Mouse (Mus musculus): Measurements from ENCODE around the gene Trp53. TPM values are rescaled to one million over a fixed set of nuclear protein-coding genes. Genes with fewer than 3 reads are reported as not detected.

The Trp53 gene
- polyA plus RNA-seq, 1 experiment from 2014 or later: 219 TPM

DNA sequence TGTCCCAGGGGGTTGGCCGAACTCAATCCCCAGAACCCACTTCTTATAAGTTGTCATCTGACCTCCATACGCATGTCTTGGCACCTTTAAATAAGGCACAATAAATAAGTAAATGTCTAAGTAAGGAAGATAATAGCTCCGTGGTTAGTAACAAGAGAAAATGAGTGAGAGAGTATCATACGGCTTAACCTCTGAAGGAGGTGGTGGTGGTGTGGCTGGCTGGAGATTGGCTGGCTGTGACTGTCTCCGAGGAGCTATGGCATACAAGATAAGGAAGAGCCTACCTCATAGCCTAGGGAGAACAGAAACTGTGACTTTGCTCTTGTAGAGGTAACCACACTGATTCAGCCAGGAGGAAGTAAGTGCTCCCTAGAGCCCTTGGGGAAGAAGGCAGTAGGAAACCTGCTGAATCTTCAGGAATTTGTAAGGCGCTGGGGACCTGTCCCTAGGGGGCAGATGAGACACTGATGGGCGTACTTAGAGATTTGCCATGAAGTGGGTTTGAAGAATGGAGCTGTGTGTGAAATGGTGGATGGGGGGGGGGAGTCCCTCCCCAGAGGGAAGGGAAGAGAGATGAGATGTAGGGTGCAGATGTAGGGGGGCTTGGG is 5.7 kb downstream of the Trp53 start:
- H3K27me3 ChIP-seq (ENCODE audit: control insufficient read depth, insufficient read depth, low read length): no peaks in the 10 kb centered on the region
- no peak overlapping the region for H3K27ac ChIP-seq (ENCODE audit: low read depth, low read length)
- H3K4me2 ChIP-seq (replicated peaks; ENCODE audit: low read depth, low read length): no peak overlapping the region
- H3K4me1 ChIP-seq (ENCODE audit: control insufficient read depth, insufficient read depth, low read length): peaks cover 11% of the 10 kb centered on the region
- 79% methylated on average over 7 of the region's 7 CpGs for WGBS
- H3K9ac ChIP-seq (ENCODE audit: low read depth, low read length): no peak overlapping the region
- H3K36me3 ChIP-seq (ENCODE audit: control insufficient read depth, insufficient read depth, low read length): peaks cover 54% of the 10 kb centered on the region
- no peaks in the 10 kb centered on the region for H3K9me3 ChIP-seq (ENCODE audit: control insufficient read depth, low read length)
- ATAC-seq (ENCODE audit: low FRiP score, low TSS enrichment): no peak
- H3K4me3 ChIP-seq (ENCODE audit: low read length): no peak overlapping the region

DNA sequence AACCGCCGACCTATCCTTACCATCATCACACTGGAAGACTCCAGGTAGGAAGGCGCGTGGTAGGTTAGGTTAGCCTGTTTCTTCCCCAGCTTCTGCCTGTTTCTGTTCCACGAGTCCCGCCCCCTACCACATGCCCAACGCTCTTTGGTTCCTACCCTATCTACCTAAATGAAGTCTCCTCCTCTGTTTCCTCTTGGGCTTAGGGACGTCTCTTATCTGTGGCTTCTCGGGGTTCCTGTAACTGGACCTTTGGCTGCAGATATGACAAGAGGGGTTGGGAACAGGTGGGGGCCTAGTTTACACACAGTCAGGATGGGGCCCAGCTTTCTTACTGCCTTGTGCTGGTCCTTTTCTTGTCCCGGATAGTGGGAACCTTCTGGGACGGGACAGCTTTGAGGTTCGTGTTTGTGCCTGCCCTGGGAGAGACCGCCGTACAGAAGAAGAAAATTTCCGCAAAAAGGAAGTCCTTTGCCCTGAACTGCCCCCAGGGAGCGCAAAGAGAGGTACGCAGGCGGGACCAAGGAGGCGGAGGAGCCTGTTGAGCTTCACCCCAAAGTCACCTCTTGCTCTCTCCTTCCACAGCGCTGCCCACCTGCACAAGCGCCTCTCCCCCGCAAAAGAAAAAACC is 9.2 kb downstream of the Trp53 start:
- no peaks in the 10 kb centered on the region for H3K27me3 ChIP-seq (ENCODE audit: control insufficient read depth, insufficient read depth, low read length)
- H3K36me3 ChIP-seq (ENCODE audit: control insufficient read depth, insufficient read depth, low read length): peaks cover 72% of the 10 kb centered on the region
- H3K4me3 ChIP-seq (ENCODE audit: low read length): no peak overlapping the region
- no peak for ATAC-seq (ENCODE audit: low FRiP score, low TSS enrichment)
- H3K4me1 ChIP-seq (ENCODE audit: control insufficient read depth, insufficient read depth, low read length): no peaks in the 10 kb centered on the region
- H3K9me3 ChIP-seq (ENCODE audit: control insufficient read depth, low read length): no peaks in the 10 kb centered on the region
- no peak overlapping the region for H3K9ac ChIP-seq (ENCODE audit: low read depth, low read length)
- H3K4me2 ChIP-seq (replicated peaks; ENCODE audit: low read depth, low read length): no peak overlapping the region
- 92% methylated on average over 22 of the region's 22 CpGs for WGBS
- H3K27ac ChIP-seq (ENCODE audit: low read depth, low read length): no peak overlapping the region

GRCm38 (mm10) chr11:69590622-69591021 is 10.5 kb downstream of the Trp53 start:
- H3K4me2 ChIP-seq (replicated peaks; ENCODE audit: low read depth, low read length): no peak overlapping the region
- no peaks in the 10 kb centered on the region for H3K9me3 ChIP-seq (ENCODE audit: control insufficient read depth, low read length)
- H3K36me3 ChIP-seq (ENCODE audit: control insufficient read depth, insufficient read depth, low read length): peaks cover 70% of the 10 kb centered on the region
- no peak for ATAC-seq (ENCODE audit: low FRiP score, low TSS enrichment)
- 96% methylated on average over 8 of the region's 8 CpGs for WGBS
- no peaks in the 10 kb centered on the region for H3K4me1 ChIP-seq (ENCODE audit: control insufficient read depth, insufficient read depth, low read length)
- no peak overlapping the region for H3K27ac ChIP-seq (ENCODE audit: low read depth, low read length)
- no peaks in the 10 kb centered on the region for H3K27me3 ChIP-seq (ENCODE audit: control insufficient read depth, insufficient read depth, low read length)
- no peak overlapping the region for H3K4me3 ChIP-seq (ENCODE audit: low read length)
- H3K9ac ChIP-seq (ENCODE audit: low read depth, low read length): no peak overlapping the region

GRCm38 (mm10) chr11:69591424-69591823 is 11.3 kb downstream of the Trp53 start:
- H3K9ac ChIP-seq (ENCODE audit: low read depth, low read length): no peak overlapping the region
- no peak overlapping the region for H3K27ac ChIP-seq (ENCODE audit: low read depth, low read length)
- H3K36me3 ChIP-seq (ENCODE audit: control insufficient read depth, insufficient read depth, low read length): peaks cover 69% of the 10 kb centered on the region
- H3K4me1 ChIP-seq (ENCODE audit: control insufficient read depth, insufficient read depth, low read length): no peaks in the 10 kb centered on the region
- H3K9me3 ChIP-seq (ENCODE audit: control insufficient read depth, low read length): no peaks in the 10 kb centered on the region
- H3K27me3 ChIP-seq (ENCODE audit: control insufficient read depth, insufficient read depth, low read length): no peaks in the 10 kb centered on the region
- H3K4me3 ChIP-seq (ENCODE audit: low read length): no peak overlapping the region
- 85% methylated on average over 3 of the region's 3 CpGs for WGBS
- no peak overlapping the region for H3K4me2 ChIP-seq (replicated peaks; ENCODE audit: low read depth, low read length)
- no peak for ATAC-seq (ENCODE audit: low FRiP score, low TSS enrichment)

DNA sequence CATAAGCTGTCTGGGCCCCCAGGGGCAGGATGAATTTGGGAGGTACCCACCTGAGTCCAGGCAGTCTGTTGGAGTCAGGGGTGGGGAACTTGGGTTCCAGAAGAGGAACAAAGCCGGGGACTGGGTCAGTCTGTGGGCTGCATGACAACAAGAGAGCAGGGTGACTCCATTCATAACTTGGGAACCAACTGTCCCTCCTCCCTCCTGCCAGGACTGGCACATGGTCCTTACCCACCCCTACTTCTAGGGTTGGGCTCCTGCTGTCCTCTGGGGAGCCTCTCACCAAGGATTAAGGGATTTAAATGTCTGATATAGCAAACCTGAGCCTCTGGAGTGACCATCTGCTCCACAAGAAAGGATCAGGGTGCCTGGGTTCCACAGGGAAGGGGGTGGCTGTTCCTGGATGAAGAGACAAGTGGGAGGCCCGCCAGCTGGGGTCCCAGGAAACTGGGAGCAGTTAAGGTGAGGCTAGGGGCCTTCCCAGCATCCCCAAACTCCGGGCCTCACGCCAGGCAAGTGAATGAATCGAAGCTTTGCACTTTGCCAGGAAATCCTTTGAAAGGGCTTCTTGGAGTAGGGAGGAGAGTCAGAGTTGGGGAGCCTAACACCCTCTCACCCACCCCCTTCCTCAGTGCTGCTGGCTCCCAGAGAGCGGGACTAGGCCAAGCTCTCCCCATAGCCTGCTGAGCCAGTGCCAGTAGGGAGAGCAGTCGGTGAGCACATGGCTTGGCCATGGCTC is 11.9 kb downstream of the Trp53 start:
- Histone ChIP-seq H3K36me3 (ENCODE audit: control insufficient read depth, insufficient read depth, low read length) (peaks cover 63% of the 10 kb centered on the region), H3K27me3 (ENCODE audit: control insufficient read depth, insufficient read depth, low read length) (no peaks in the 10 kb centered on the region), H3K4me2 (replicated peaks; ENCODE audit: low read depth, low read length) (no peak overlapping the region), H3K9ac (ENCODE audit: low read depth, low read length) (no peak overlapping the region), H3K4me3 (ENCODE audit: low read length) (no peak overlapping the region), H3K9me3 (ENCODE audit: control insufficient read depth, low read length) (no peaks in the 10 kb centered on the region), H3K4me1 (ENCODE audit: control insufficient read depth, insufficient read depth, low read length) (no peaks in the 10 kb centered on the region), H3K27ac (ENCODE audit: low read depth, low read length) (no peak overlapping the region)
- ATAC-seq (ENCODE audit: low FRiP score, low TSS enrichment): no peak
- 91% methylated on average over 7 of the region's 7 CpGs for WGBS

- Histone ChIP-seq H3K27ac (ENCODE audit: low read depth, low read length) (no peak overlapping the region), H3K4me1 (ENCODE audit: control insufficient read depth, insufficient read depth, low read length) (no peaks in the 10 kb centered on the region), H3K36me3 (ENCODE audit: control insufficient read depth, insufficient read depth, low read length) (peaks cover 56% of the 10 kb centered on the region), H3K4me3 (ENCODE audit: low read length) (no peak overlapping the region), H3K27me3 (ENCODE audit: control insufficient read depth, insufficient read depth, low read length) (no peaks in the 10 kb centered on the region), H3K4me2 (replicated peaks; ENCODE audit: low read depth, low read length) (no peak overlapping the region), H3K9me3 (ENCODE audit: control insufficient read depth, low read length) (no peaks in the 10 kb centered on the region), H3K9ac (ENCODE audit: low read depth, low read length) (no peak overlapping the region)
- WGBS: 90% methylated on average over 4 of the region's 4 CpGs
- no peak for ATAC-seq (ENCODE audit: low FRiP score, low TSS enrichment)
Observed at GRCm38 (mm10) chr11:69592799-69593198, 12.6 kb downstream of the Trp53 start.

- Histone ChIP-seq H3K36me3 (ENCODE audit: control insufficient read depth, insufficient read depth, low read length) (peaks cover 35% of the 10 kb centered on the region), H3K4me1 (ENCODE audit: control insufficient read depth, insufficient read depth, low read length) (peaks cover 3% of the 10 kb centered on the region), H3K27me3 (ENCODE audit: control insufficient read depth, insufficient read depth, low read length) (no peaks in the 10 kb centered on the region), H3K27ac (ENCODE audit: low read depth, low read length) (no peak overlapping the region), H3K9me3 (ENCODE audit: control insufficient read depth, low read length) (no peaks in the 10 kb centered on the region), H3K4me3 (ENCODE audit: low read length) (no peak overlapping the region), H3K4me2 (replicated peaks; ENCODE audit: low read depth, low read length) (no peak overlapping the region), H3K9ac (ENCODE audit: low read depth, low read length) (no peak overlapping the region)
- 95% methylated on average over 6 of the region's 6 CpGs for WGBS
- ATAC-seq (ENCODE audit: low FRiP score, low TSS enrichment): no peak
Observed at GRCm38 (mm10) chr11:69594853-69595252, 14.7 kb downstream of the Trp53 start.

GRCm38 (mm10) chr11:69599436-69599835 is 19.3 kb downstream of the Trp53 start:
- Histone ChIP-seq H3K9me3 (ENCODE audit: control insufficient read depth, low read length) (no peaks in the 10 kb centered on the region), H3K27me3 (ENCODE audit: control insufficient read depth, insufficient read depth, low read length) (peaks cover 2% of the 10 kb centered on the region; the same call in 1 of the 2 replicates), H3K4me3 (ENCODE audit: low read length) (no peak overlapping the region), H3K4me2 (replicated peaks; ENCODE audit: low read depth, low read length) (peak overlapping the region; percentile 19; the same call in 1 of the 2 replicates), H3K27ac (ENCODE audit: low read depth, low read length) (peak overlapping the region; percentile 87; the same call in 1 of the 2 replicates), H3K4me1 (ENCODE audit: control insufficient read depth, insufficient read depth, low read length) (peaks cover 21% of the 10 kb centered on the region), H3K36me3 (ENCODE audit: control insufficient read depth, insufficient read depth, low read length) (peaks cover 4% of the 10 kb centered on the region; the same call in 1 of the 2 replicates), H3K9ac (ENCODE audit: low read depth, low read length) (peak overlapping the region; percentile 28; the same call in 1 of the 2 replicates)
- no peak for ATAC-seq (ENCODE audit: low FRiP score, low TSS enrichment)
- WGBS: 10% methylated on average over 9 of the region's 9 CpGs

- peak overlapping the region; percentile 19; the same call in 1 of the 2 replicates for H3K4me2 ChIP-seq (replicated peaks; ENCODE audit: low read depth, low read length)
- WGBS: 16% methylated on average over 6 of the region's 6 CpGs
- H3K9me3 ChIP-seq (ENCODE audit: control insufficient read depth, low read length): no peaks in the 10 kb centered on the region
- no peaks in the 10 kb centered on the region for H3K36me3 ChIP-seq (ENCODE audit: control insufficient read depth, insufficient read depth, low read length)
- H3K27me3 ChIP-seq (ENCODE audit: control insufficient read depth, insufficient read depth, low read length): peaks cover 7% of the 10 kb centered on the region; the same call in 1 of the 2 replicates
- H3K4me3 ChIP-seq (ENCODE audit: low read length): no peak overlapping the region
- peaks cover 28% of the 10 kb centered on the region for H3K4me1 ChIP-seq (ENCODE audit: control insufficient read depth, insufficient read depth, low read length)
- H3K27ac ChIP-seq (ENCODE audit: low read depth, low read length): peak overlapping the region; percentile 87
- H3K9ac ChIP-seq (ENCODE audit: low read depth, low read length): no peak overlapping the region
- peak; percentile 51; the same call in 1 of the 2 replicates for ATAC-seq (ENCODE audit: low FRiP score, low TSS enrichment)
Observed at GRCm38 (mm10) chr11:69600098-69600497, 19.9 kb downstream of the Trp53 start.
